Mouse (Mus musculus) small intestine, adult 10 weeks (tissue): ENCODE measurements around the gene Ccno. TPM values are rescaled to one million over a fixed set of nuclear protein-coding genes. Genes with fewer than 3 reads are reported as not detected.

Source experiments
- polyA plus RNA-seq: library from polyadenylated mRNA; stranded (reverse); fragments of 350-450 nt; fragmentation: Illumina TruSeq; extraction: RNeasy Lipid Tissue Mini Kit (QIAGEN cat#74804); gene quantifications from one replicate; pipeline ENCODE4 v1.2.3, GENCODE M21; 2014; ENCODE audit warnings: low replicate concordance

The Ccno gene
- not detected for polyA plus RNA-seq

GRCm38 (mm10) chr13:112987532-112987943 lies at the start of gene Ccno:
TSS of gene Ccno (plus strand) at chr13:112987802.

GRCm38 (mm10) chr13:112993531-112994152 lies 6.0 kb downstream of the Ccno start, which contains the start of gene Mcidas:
TSS of gene Mcidas (plus strand) at chr13:112993845.

DNA sequence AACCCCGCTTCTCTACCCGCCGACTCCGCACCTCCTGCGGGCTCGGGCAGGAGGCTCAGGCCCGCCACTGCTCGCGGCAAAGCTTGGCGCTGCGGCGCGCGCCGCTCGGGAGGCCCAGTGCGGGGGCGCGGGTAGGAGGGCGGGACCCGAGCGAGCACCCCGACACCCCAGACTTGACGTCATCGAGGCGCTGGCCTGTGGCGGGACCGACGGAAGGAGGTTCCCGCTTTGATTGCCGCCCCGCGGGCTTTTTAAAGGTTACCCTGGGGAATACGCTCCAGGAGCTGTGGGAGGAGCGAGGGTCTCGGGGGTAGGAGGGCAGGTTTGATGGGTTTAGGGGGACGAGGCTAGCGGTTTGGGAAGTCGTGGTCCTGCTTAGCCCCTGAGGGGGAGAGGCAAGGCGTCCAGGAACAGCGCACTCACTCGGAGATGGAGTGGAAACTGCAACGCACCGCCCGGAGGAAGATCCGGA lies 47.4 kb downstream of the Ccno start, which contains the start of gene Cdc20b:
TSS of gene Cdc20b (plus strand) at position 162 of the 472 bp plus-strand sequence.

Other genes with a start within 250 kb of the Ccno start
- 300 TPM for gene Plpp1, start 187.0 kb upstream of the Ccno start, polyA plus RNA-seq
- 47.9 TPM for gene Mtrex, start 60.4 kb upstream of the Ccno start, polyA plus RNA-seq
- gene Dhx29, start 60.3 kb upstream of the Ccno start, polyA plus RNA-seq: 5.9 TPM
- gene Mcidas, start 6.0 kb downstream of the Ccno start, polyA plus RNA-seq: not detected
- not detected for gene Cdc20b, start 47.3 kb downstream of the Ccno start, polyA plus RNA-seq
- gene Gpx8, start 58.6 kb downstream of the Ccno start, polyA plus RNA-seq: 32.6 TPM
- gene Gzma, start 113.2 kb downstream of the Ccno start, polyA plus RNA-seq: 480 TPM
- 8.4 TPM for gene Esm1, start 221.9 kb downstream of the Ccno start, polyA plus RNA-seq
- gene Gzmk, start 238.1 kb downstream of the Ccno start, polyA plus RNA-seq: not detected